Mouse (Mus musculus): ENCODE measurements around the gene a. TPM values are rescaled to one million over a fixed set of nuclear protein-coding genes. Genes with fewer than 3 reads are reported as not detected.

a gene
- total and polyA plus RNA-seq, 2 experiments from 2014 or later: 0.90 to 2.9 TPM

- ATAC-seq (no peak), DNase-seq (no peak)
- Histone ChIP-seq H3K4me1 (ENCODE audit: insufficient read depth) (peaks cover 6% of the 10 kb centered on the region), H3K27ac (ENCODE audit: low read depth, low read length) (no peak overlapping the region), H3K9me3 (ENCODE audit: low read length) (no peaks in the 10 kb centered on the region), H3K9ac (no peak overlapping the region), H3K36me3 (ENCODE audit: insufficient read depth) (no peaks in the 10 kb centered on the region), H3K4me2 (ENCODE audit: low read depth) (no peak overlapping the region), H3K27me3 (ENCODE audit: insufficient read depth, low read length) (no peaks in the 10 kb centered on the region), H3K4me3 (ENCODE audit: low read depth, low read length) (no peak overlapping the region)
- WGBS: 73% methylated on average over 4 of the region's 4 CpGs
- TF ChIP-seq CTCF (IDR thresholded peaks at IDR 0.05; ENCODE audit: low read depth): no peak
Observed at GRCm38 (mm10) chr2:155080179-155080530, 289.0 kb downstream of the a start.

- no peaks in the 10 kb centered on the region for H3K9me3 ChIP-seq (ENCODE audit: low read length)
- 98% methylated on average over 3 of the region's 3 CpGs for WGBS
- no peaks in the 10 kb centered on the region for H3K4me1 ChIP-seq (ENCODE audit: insufficient read depth)
- H3K4me2 ChIP-seq (ENCODE audit: low read depth): no peak overlapping the region
- DNase-seq: no peak
- no peak for ATAC-seq
- no peaks in the 10 kb centered on the region for H3K27me3 ChIP-seq (ENCODE audit: insufficient read depth, low read length)
- H3K27ac ChIP-seq (ENCODE audit: low read depth, low read length): no peak overlapping the region
- no peak for TF ChIP-seq CTCF (IDR thresholded peaks at IDR 0.05; ENCODE audit: low read depth)
- H3K36me3 ChIP-seq (ENCODE audit: insufficient read depth): no peaks in the 10 kb centered on the region
- H3K4me3 ChIP-seq (ENCODE audit: low read depth, low read length): no peak overlapping the region
- H3K9ac ChIP-seq: no peak overlapping the region
Observed at GRCm38 (mm10) chr2:155081056-155081455, 289.9 kb downstream of the a start.

- Histone ChIP-seq H3K27ac (ENCODE audit: low read depth, low read length) (no peak overlapping the region), H3K9ac (no peak overlapping the region), H3K36me3 (ENCODE audit: insufficient read depth) (no peaks in the 10 kb centered on the region), H3K4me3 (ENCODE audit: low read depth, low read length) (no peak overlapping the region), H3K4me2 (ENCODE audit: low read depth) (no peak overlapping the region), H3K27me3 (ENCODE audit: insufficient read depth, low read length) (no peaks in the 10 kb centered on the region), H3K9me3 (ENCODE audit: low read length) (no peaks in the 10 kb centered on the region), H3K4me1 (ENCODE audit: insufficient read depth) (no peaks in the 10 kb centered on the region)
- WGBS: 16% methylated on average over 8 of the region's 8 CpGs
- peak; percentile 61 for TF ChIP-seq CTCF (IDR thresholded peaks at IDR 0.05; ENCODE audit: low read depth)
- ATAC-seq (peak; percentile 58; the same call in 1 of the 2 replicates), DNase-seq (peak; percentile 27)
Observed at GRCm38 (mm10) chr2:155082121-155082803, 291.1 kb downstream of the a start.

- Histone ChIP-seq H3K27me3 (ENCODE audit: insufficient read depth, low read length) (no peaks in the 10 kb centered on the region), H3K9me3 (ENCODE audit: low read length) (no peaks in the 10 kb centered on the region), H3K36me3 (ENCODE audit: insufficient read depth) (no peaks in the 10 kb centered on the region), H3K27ac (ENCODE audit: low read depth, low read length) (no peak overlapping the region), H3K9ac (no peak overlapping the region), H3K4me2 (ENCODE audit: low read depth) (no peak overlapping the region), H3K4me1 (ENCODE audit: insufficient read depth) (no peaks in the 10 kb centered on the region), H3K4me3 (ENCODE audit: low read depth, low read length) (no peak overlapping the region)
- no peak for TF ChIP-seq CTCF (IDR thresholded peaks at IDR 0.05; ENCODE audit: low read depth)
- DNase-seq (no peak), ATAC-seq (no peak)
- WGBS: 85% methylated on average over 5 of the region's 5 CpGs
Observed at GRCm38 (mm10) chr2:155084546-155084945, 293.3 kb downstream of the a start.

- H3K9ac ChIP-seq: no peak overlapping the region
Observed at GRCm38 (mm10) chr2:155086328-155086727, 295.1 kb downstream of the a start.

GRCm38 (mm10) chr2:155088264-155088663 is 297.1 kb downstream of the a start:
- H3K27ac ChIP-seq (ENCODE audit: low read depth, low read length): no peak overlapping the region
- no peak for TF ChIP-seq CTCF (IDR thresholded peaks at IDR 0.05; ENCODE audit: low read depth)
- H3K4me2 ChIP-seq (ENCODE audit: low read depth): no peak overlapping the region

More at GRCm38 (mm10) chr2:155086328-155086727, 295.1 kb downstream of the a start:
- H3K4me1 ChIP-seq (ENCODE audit: insufficient read depth): no peaks in the 10 kb centered on the region
- no peaks in the 10 kb centered on the region for H3K9me3 ChIP-seq (ENCODE audit: low read length)
- ATAC-seq (no peak), DNase-seq (no peak)
- no peaks in the 10 kb centered on the region for H3K36me3 ChIP-seq (ENCODE audit: insufficient read depth)
- no peak overlapping the region for H3K27ac ChIP-seq (ENCODE audit: low read depth, low read length)
- WGBS: 85% methylated on average over 5 of the region's 5 CpGs
- no peak overlapping the region for H3K4me2 ChIP-seq (ENCODE audit: low read depth)
- TF ChIP-seq CTCF (IDR thresholded peaks at IDR 0.05; ENCODE audit: low read depth): no peak
- no peak overlapping the region for H3K4me3 ChIP-seq (ENCODE audit: low read depth, low read length)
- no peaks in the 10 kb centered on the region for H3K27me3 ChIP-seq (ENCODE audit: insufficient read depth, low read length)

GRCm38 (mm10) chr2:155090909-155091742 is 299.9 kb downstream of the a start:
- no peak for DNase-seq

More at GRCm38 (mm10) chr2:155088264-155088663, 297.1 kb downstream of the a start:
- Histone ChIP-seq H3K9me3 (ENCODE audit: low read length) (no peaks in the 10 kb centered on the region), H3K9ac (no peak overlapping the region), H3K4me3 (ENCODE audit: low read depth, low read length) (no peak overlapping the region), H3K4me1 (ENCODE audit: insufficient read depth) (no peaks in the 10 kb centered on the region), H3K36me3 (ENCODE audit: insufficient read depth) (no peaks in the 10 kb centered on the region), H3K27me3 (ENCODE audit: insufficient read depth, low read length) (no peaks in the 10 kb centered on the region)
- WGBS: 85% methylated on average over 6 of the region's 6 CpGs
- no peak for ATAC-seq
- no peak for DNase-seq

More at GRCm38 (mm10) chr2:155090909-155091742, 299.9 kb downstream of the a start:
- Histone ChIP-seq H3K36me3 (ENCODE audit: insufficient read depth) (no peaks in the 10 kb centered on the region), H3K27me3 (ENCODE audit: insufficient read depth, low read length) (no peaks in the 10 kb centered on the region), H3K9ac (no peak overlapping the region), H3K9me3 (ENCODE audit: low read length) (no peaks in the 10 kb centered on the region), H3K4me2 (ENCODE audit: low read depth) (no peak overlapping the region), H3K27ac (ENCODE audit: low read depth, low read length) (no peak overlapping the region), H3K4me1 (ENCODE audit: insufficient read depth) (no peaks in the 10 kb centered on the region), H3K4me3 (ENCODE audit: low read depth, low read length) (no peak overlapping the region)
- WGBS: 55% methylated on average over 13 of the region's 13 CpGs
- TF ChIP-seq CTCF (IDR thresholded peaks at IDR 0.05; ENCODE audit: low read depth): no peak
- no peak for ATAC-seq

Measured in forebrain, postnatal 0 days (tissue).